Mouse (Mus musculus) heart, adult 9 months (tissue): ENCODE data around the gene Pgls.
A peak's percentile ranks its signal among the peaks of the same experiment; 100 is the strongest.

ENCODE experiments used
- DNase-seq, 2 experiments: peaks; one replicate each; pipeline ENCODE4 v3.0.0; 2022; ENCODE audit warnings: low spot score in 2 of 2

Gene Pgls

GRCm38 (mm10) chr8:71569366-71570290 lies 22.3 kb upstream of the Pgls start:
- DNase-seq: peak; percentile 85 to 89

GRCm38 (mm10) chr8:71570291-71570954 lies 21.6 kb upstream of the Pgls start:
- peak; percentile 90 to 92 for DNase-seq

GRCm38 (mm10) chr8:71572077-71572476 lies 19.9 kb upstream of the Pgls start:
- no peak for DNase-seq

GRCm38 (mm10) chr8:71572847-71573633 lies 18.9 kb upstream of the Pgls start:
- DNase-seq: peak; percentile 69 to 81

- DNase-seq: no peak
Measured at GRCm38 (mm10) chr8:71574426-71574825, 17.6 kb upstream of the Pgls start.

GRCm38 (mm10) chr8:71575020-71575419 lies 17.0 kb upstream of the Pgls start:
- no peak for DNase-seq

- no peak for DNase-seq
Measured at GRCm38 (mm10) chr8:71577856-71578387, 14.1 kb upstream of the Pgls start.

GRCm38 (mm10) chr8:71579009-71579408 lies 13.0 kb upstream of the Pgls start:
- no peak for DNase-seq

GRCm38 (mm10) chr8:71579476-71579875 lies 12.5 kb upstream of the Pgls start:
- DNase-seq: peak; percentile 67

- no peak for DNase-seq
Measured at GRCm38 (mm10) chr8:71580201-71580600, 11.8 kb upstream of the Pgls start.

- no peak for DNase-seq
Measured at GRCm38 (mm10) chr8:71586891-71587290, 5.1 kb upstream of the Pgls start.

GRCm38 (mm10) chr8:71588762-71589161 lies 3.2 kb upstream of the Pgls start:
- DNase-seq: no peak

- DNase-seq: no peak
Measured at GRCm38 (mm10) chr8:71591017-71591416, 959 bp upstream of the Pgls start.

GRCm38 (mm10) chr8:71592374-71593170 lies 596 bp downstream of the Pgls start:
- peak in 1 of 2 experiments; percentile 82 for DNase-seq

- DNase-seq: no peak
Measured at GRCm38 (mm10) chr8:71593556-71594323, 1.8 kb downstream of the Pgls start.

GRCm38 (mm10) chr8:71594324-71594722 lies 2.3 kb downstream of the Pgls start:
- DNase-seq: no peak

- peak; percentile 65 to 84 for DNase-seq
Measured at GRCm38 (mm10) chr8:71595862-71596261, 3.9 kb downstream of the Pgls start.

GRCm38 (mm10) chr8:71596384-71596783 lies 4.4 kb downstream of the Pgls start:
- DNase-seq: no peak

GRCm38 (mm10) chr8:71596798-71597197 lies 4.8 kb downstream of the Pgls start:
- no peak for DNase-seq

GRCm38 (mm10) chr8:71597451-71597850 lies 5.5 kb downstream of the Pgls start, which contains the start of gene Fam129c:
Gene Fam129c, plus strand, starts transcription at chr8:71597648.
- no peak for DNase-seq
